ENCODE assay signal across 8 mouse cellular contexts in the genomic region with DNA sequence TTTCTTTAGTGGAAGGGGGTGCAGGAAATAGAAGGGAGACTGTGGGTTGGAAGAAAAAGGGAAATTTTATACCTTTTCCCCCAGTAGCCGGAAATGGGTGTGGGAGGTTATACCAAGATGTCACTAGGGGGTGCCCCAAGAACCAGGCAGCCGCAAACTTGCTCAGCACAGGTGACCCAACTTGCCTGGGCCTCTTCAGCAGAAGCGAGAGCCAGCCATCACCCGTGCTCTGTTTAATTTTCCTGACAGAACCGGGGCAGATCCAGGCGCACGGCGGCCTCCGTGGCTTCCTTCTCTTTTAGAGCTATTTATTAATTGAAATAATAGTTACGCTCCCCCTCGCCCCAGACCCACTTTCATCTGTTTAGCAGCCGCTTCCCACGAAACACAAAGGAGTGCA.
DNase-seq lines count a peak whose midpoint lies in the region.

No protein-coding gene starts in this region.

- peak; percentile 17 to 45 for DNase-seq in adrenal gland, adult (ENCODE audit: inconsistent age in 2 of 2, low spot score in 1 of 2)
- DNase-seq in adrenal gland, adult 2 months, result no peak
- DNase-seq in A20 (ENCODE audit: low read depth, low spot score) (peak; percentile 19), MN1 (ENCODE audit: low spot score) (no peak)
- peak; percentile 74 for DNase-seq in cerebellum, adult 9-10 months
- peak; percentile 33 for DNase-seq in lung, postnatal 25 days (ENCODE audit: low spot score)
- DNase-seq in right cerebral cortex, postnatal 10 days (ENCODE audit: low spot score in 2 of 2), result no peak
- DNase-seq in neural tube, embryonic 10.5 days (ENCODE audit: extremely low spot score, low spot score), result no peak

Comparison
In these comparisons a context has a peak if more than half of its experiments do, and no peak if none do; other contexts are left out.
1. DNase-seq: peak in adrenal gland, adult (2 of 2), A20 (single experiment), cerebellum, adult 9-10 months (single experiment) and lung, postnatal 25 days (single experiment); none in adrenal gland, adult 2 months (single experiment), right cerebral cortex, postnatal 10 days (0 of 2), neural tube, embryonic 10.5 days (single experiment) and MN1 (single experiment).